Mouse (Mus musculus) spleen, adult 2 months (tissue): Measurements from ENCODE around the gene Fbrsl1. TPM values are rescaled to one million over a fixed set of nuclear protein-coding genes. Genes with fewer than 3 reads are reported as not detected.
"Not testable (repeated sequence)": the region's sequence is repeated elsewhere in the genome, so short reads cannot be mapped to it uniquely, and the experiment has no call there.

Experiments used
- DNase-seq, 2 experiments: peaks; one replicate each; pipeline versions ENCODE4 v3.0.0 to v3.0.0-alpha.2; 2012 to 2021; ENCODE audit warnings: low spot score in 2 of 2, low read depth in 1 of 2
- H3K27ac ChIP-seq: fragments of 200-500 bp; 2 replicates; pipeline ENCODE4 v1.5.1; 2012; ENCODE audit warnings: low read length, inconsistent platforms; ENCODE audit not compliant: insufficient read depth
- H3K27me3 ChIP-seq: fragments of 200-500 bp; 2 replicates; pipeline ENCODE4 v1.6.1; 2012; ENCODE audit warnings: mild to moderate bottlenecking, moderate library complexity, low read length, inconsistent platforms; ENCODE audit not compliant: control insufficient read depth, insufficient read depth
- H3K36me3 ChIP-seq: fragments of 200-500 bp; 2 replicates; pipeline ENCODE4 v1.6.1; 2012; ENCODE audit warnings: mild to moderate bottlenecking, low read length, inconsistent platforms; ENCODE audit not compliant: control insufficient read depth, insufficient read depth
- H3K4me1 ChIP-seq: fragments of 200-500 bp; 2 replicates; pipeline ENCODE4 v1.6.1; 2011; ENCODE audit warnings: inconsistent platforms; ENCODE audit not compliant: control insufficient read depth, insufficient read depth, insufficient read length
- H3K4me3 ChIP-seq: fragments of 200-500 bp; 2 replicates; pipeline ENCODE4 v1.5.1; 2011; ENCODE audit warnings: mild to moderate bottlenecking, inconsistent platforms; ENCODE audit not compliant: insufficient read depth, insufficient read length; ENCODE audit errors: extremely low read depth
- CTCF ChIP-seq: fragments of 200-500 bp; IDR thresholded peaks from 2 replicates; pipeline ENCODE4 v1.5.1; 2011; ENCODE audit warnings: mild to moderate bottlenecking, inconsistent platforms; ENCODE audit not compliant: insufficient read depth, insufficient read length, insufficient replicate concordance; ENCODE audit errors: extremely low read depth
- POLR2A ChIP-seq: fragments of 200-500 bp; IDR thresholded peaks from 2 replicates; pipeline ENCODE4 v1.6.1; 2011; ENCODE audit warnings: low read depth, low read length, inconsistent platforms
- WGBS: fragments of 180-500 bp; shearing (Covaris S2); methylation state at CpG from one replicate; pipeline ENCODE4 v1.1.7; 2018; 5-methylcytosine and 5-hydroxymethylcytosine counted together
- polyA plus RNA-seq: library from polyadenylated mRNA; depleted of rRNA; stranded (reverse); fragments of >200 nt; gene quantifications from 2 replicates; pipeline ENCODE4 v1.2.3, GENCODE M21; 2012

Gene Fbrsl1
- polyA plus RNA-seq, 1 experiment, result 73.9 TPM

- DNase-seq, result no peak
- H3K36me3 ChIP-seq, result no peaks in the 10 kb centered on the region
- no peak overlapping the region for H3K4me3 ChIP-seq
- H3K27me3 ChIP-seq, result no peaks in the 10 kb centered on the region
- no peak overlapping the region for H3K27ac ChIP-seq
- H3K4me1 ChIP-seq, result no peaks in the 10 kb centered on the region; the same call in 1 of the 2 replicates
- TF ChIP-seq POLR2A, result no peak
- TF ChIP-seq CTCF, result no peak
- 86% methylated on average over 3 of the region's 3 CpGs for WGBS
These were observed 8.6 kb downstream of the Fbrsl1 start for GRCm38 (mm10) chr5:110439565-110440310.

- Histone ChIP-seq H3K4me3 (no peak overlapping the region), H3K27me3 (no peaks in the 10 kb centered on the region), H3K36me3 (no peaks in the 10 kb centered on the region), H3K4me1 (no peaks in the 10 kb centered on the region; the same call in 1 of the 2 replicates), H3K27ac (no peak overlapping the region)
- no peak for DNase-seq
- WGBS, result 80% methylated on average over 3 of the region's 3 CpGs
- TF ChIP-seq POLR2A (no peak), CTCF (no peak)
These were observed 9.7 kb downstream of the Fbrsl1 start for GRCm38 (mm10) chr5:110438591-110438990.

- 94% methylated on average over 6 of the region's 6 CpGs for WGBS
- DNase-seq, result no peak
- no peaks in the 10 kb centered on the region for H3K27me3 ChIP-seq
These were observed 10.6 kb downstream of the Fbrsl1 start for GRCm38 (mm10) chr5:110437632-110438261.

GRCm38 (mm10) chr5:110436166-110436565, 12.1 kb downstream of the Fbrsl1 start:
- not testable (repeated sequence) for H3K27ac ChIP-seq, H3K27me3 ChIP-seq, DNase-seq, H3K4me3 ChIP-seq, H3K4me1 ChIP-seq
- peaks cover 13% of the 10 kb centered on the region for H3K36me3 ChIP-seq
- WGBS, result 65% methylated on average over 5 of the region's 5 CpGs

More at GRCm38 (mm10) chr5:110437632-110438261, 10.6 kb downstream of the Fbrsl1 start:
- Histone ChIP-seq H3K36me3 (no peaks in the 10 kb centered on the region; the same call in 1 of the 2 replicates), H3K27ac (no peak overlapping the region), H3K4me3 (no peak overlapping the region), H3K4me1 (no peaks in the 10 kb centered on the region; the same call in 1 of the 2 replicates)
- TF ChIP-seq CTCF (no peak), POLR2A (no peak)

GRCm38 (mm10) chr5:110434816-110435215, 13.5 kb downstream of the Fbrsl1 start:
- H3K4me1 ChIP-seq, result no peaks in the 10 kb centered on the region; the same call in 1 of the 2 replicates
- TF ChIP-seq CTCF (no peak), POLR2A (no peak)
- no peak overlapping the region for H3K4me3 ChIP-seq
- DNase-seq, result no peak
- H3K36me3 ChIP-seq, result peaks cover 22% of the 10 kb centered on the region
- H3K27ac ChIP-seq, result no peak overlapping the region
- no peaks in the 10 kb centered on the region for H3K27me3 ChIP-seq

- DNase-seq, result peak in 1 of 2 experiments; percentile 34
- Histone ChIP-seq H3K27ac (no peak overlapping the region), H3K36me3 (peaks cover 22% of the 10 kb centered on the region), H3K27me3 (no peaks in the 10 kb centered on the region), H3K4me1 (no peaks in the 10 kb centered on the region), H3K4me3 (no peak overlapping the region)
- TF ChIP-seq CTCF, result peak; percentile 16; the same call in 1 of the 2 replicates
- no peak for TF ChIP-seq POLR2A
- 49% methylated on average over 9 of the region's 9 CpGs for WGBS
These were observed 19.3 kb downstream of the Fbrsl1 start for GRCm38 (mm10) chr5:110429045-110429444.

- no peak overlapping the region for H3K4me3 ChIP-seq
- peaks cover 22% of the 10 kb centered on the region for H3K36me3 ChIP-seq
- no peaks in the 10 kb centered on the region for H3K4me1 ChIP-seq
- no peaks in the 10 kb centered on the region for H3K27me3 ChIP-seq
- TF ChIP-seq CTCF (no peak), POLR2A (no peak)
- DNase-seq, result no peak
- 92% methylated on average over 3 of the region's 3 CpGs for WGBS
- no peak overlapping the region for H3K27ac ChIP-seq
These were observed 20.0 kb downstream of the Fbrsl1 start for GRCm38 (mm10) chr5:110428290-110428689.
